Mouse (Mus musculus): ENCODE measurements at regions not wholly inside any gene's neighbourhood (a gene's known extent, or its start where the extent isn't known, plus 50 kb on each side); places are given as distances from the start of the nearest gene placed in this dataset.

- no peaks in the 10 kb centered on the region for H3K36me3 ChIP-seq (ENCODE audit: control insufficient read depth in 1 of 2, insufficient read depth in 2 of 2, low read length in 2 of 2)
- no peaks in the 10 kb centered on the region for H3K9me3 ChIP-seq (replicated peaks; ENCODE audit: insufficient read depth, low read length)
- TF ChIP-seq POLR2AphosphoS2 (IDR thresholded peaks at IDR 0.05; ENCODE audit: low read length) (no peak), RCOR1 (IDR thresholded peaks at IDR 0.05; ENCODE audit: low read depth, low read length) (no peak), MAZ (IDR thresholded peaks at IDR 0.05; ENCODE audit: low read depth, low read length) (no peak), JUND (IDR thresholded peaks at IDR 0.05; ENCODE audit: low read depth, low read length) (no peak), CHD2 (IDR thresholded peaks at IDR 0.05; ENCODE audit: low read length) (no peak), SIN3A (IDR thresholded peaks at IDR 0.05; ENCODE audit: low read length) (no peak), MYB (IDR thresholded peaks at IDR 0.05; ENCODE audit: low read depth, low read length) (no peak), ZC3H11A (IDR thresholded peaks at IDR 0.05; ENCODE audit: low read depth, low read length) (no peak), MYC (IDR thresholded peaks at IDR 0.05; ENCODE audit: low read depth, low read length) (no peak), MAFK (IDR thresholded peaks at IDR 0.05; ENCODE audit: borderline replicate concordance, low read depth, low read length) (no peak), MAX (IDR thresholded peaks at IDR 0.05; ENCODE audit: low read length) (no peak), POLR2AphosphoS5 (IDR thresholded peaks at IDR 0.05; ENCODE audit: borderline replicate concordance, low read depth, low read length) (no peak)
- no peaks in the 10 kb centered on the region for H3K27me3 ChIP-seq (ENCODE audit: control insufficient read depth in 1 of 2, insufficient read depth in 2 of 2, low read length in 2 of 2)
- no peak overlapping the region for H3K9ac ChIP-seq (ENCODE audit: control insufficient read depth, low read depth, low read length, poor library complexity, severe bottlenecking)
- H3K4me3 ChIP-seq (ENCODE audit: control insufficient read depth in 1 of 2, insufficient read depth in 1 of 2, low read depth in 2 of 2, low read length in 2 of 2): no peak overlapping the region
- H3K4me1 ChIP-seq (ENCODE audit: control insufficient read depth in 1 of 2, insufficient read depth in 2 of 2, low read length in 2 of 2): no peaks in the 10 kb centered on the region
- H3K27ac ChIP-seq (ENCODE audit: control insufficient read depth, low read depth, low read length): no peak overlapping the region
- no peak for DNase-seq (ENCODE audit: low read depth, low spot score)
- H3K79me2 ChIP-seq (ENCODE audit: control insufficient read depth, insufficient read depth, low read length, poor library complexity): no peaks in the 10 kb centered on the region
Measured at GRCm38 (mm10) chr8:100292588-100292987, 876.3 kb upstream of the Cdh8 start.

GRCm38 (mm10) chr8:100291981-100292380 is 875.7 kb upstream of the Cdh8 start:
- Histone ChIP-seq H3K27me3 (ENCODE audit: control insufficient read depth in 1 of 2, insufficient read depth in 2 of 2, low read length in 2 of 2) (no peaks in the 10 kb centered on the region), H3K9me3 (replicated peaks; ENCODE audit: insufficient read depth, low read length) (no peaks in the 10 kb centered on the region), H3K4me3 (ENCODE audit: control insufficient read depth in 1 of 2, insufficient read depth in 1 of 2, low read depth in 2 of 2, low read length in 2 of 2) (no peak overlapping the region), H3K36me3 (ENCODE audit: control insufficient read depth in 1 of 2, insufficient read depth in 2 of 2, low read length in 2 of 2) (no peaks in the 10 kb centered on the region), H3K27ac (ENCODE audit: control insufficient read depth, low read depth, low read length) (no peak overlapping the region), H3K4me1 (ENCODE audit: control insufficient read depth in 1 of 2, insufficient read depth in 2 of 2, low read length in 2 of 2) (no peaks in the 10 kb centered on the region), H3K79me2 (ENCODE audit: control insufficient read depth, insufficient read depth, low read length, poor library complexity) (no peaks in the 10 kb centered on the region), H3K9ac (ENCODE audit: control insufficient read depth, low read depth, low read length, poor library complexity, severe bottlenecking) (no peak overlapping the region)
- TF ChIP-seq MAZ (IDR thresholded peaks at IDR 0.05; ENCODE audit: low read depth, low read length): no peak
- no peak for TF ChIP-seq USF1 (IDR thresholded peaks at IDR 0.05; ENCODE audit: low read depth, low read length)
- TF ChIP-seq RAD21 (IDR thresholded peaks at IDR 0.05; ENCODE audit: low read depth, low read length): no peak
- TF ChIP-seq EP300 (IDR thresholded peaks at IDR 0.05; ENCODE audit: low read depth in 1 of 2, low read length in 2 of 2): no peak
- TF ChIP-seq ZNF384 (IDR thresholded peaks at IDR 0.05; ENCODE audit: low read depth, low read length): no peak
- no peak for TF ChIP-seq TBP (IDR thresholded peaks at IDR 0.05; ENCODE audit: low read depth, low read length)
- no peak for TF ChIP-seq BHLHE40 (IDR thresholded peaks at IDR 0.05; ENCODE audit: borderline replicate concordance, low read depth, low read length)
- TF ChIP-seq MAX (IDR thresholded peaks at IDR 0.05; ENCODE audit: low read length): no peak
- TF ChIP-seq E2F4 (IDR thresholded peaks at IDR 0.05; ENCODE audit: borderline replicate concordance, low read depth, low read length): no peak
- TF ChIP-seq CHD2 (IDR thresholded peaks at IDR 0.05; ENCODE audit: low read length): no peak
- no peak for TF ChIP-seq JUND (IDR thresholded peaks at IDR 0.05; ENCODE audit: low read depth, low read length)
- TF ChIP-seq KAT2A (conservative IDR thresholded peaks at IDR 0.05; ENCODE audit: low read depth, low read length): no peak
- TF ChIP-seq CTCF (IDR thresholded peaks at IDR 0.05 in 2 of 3, conservative IDR thresholded peaks at IDR 0.05 in 1 of 3; ENCODE audit: control insufficient read depth in 1 of 3, insufficient read depth in 1 of 3, low read depth in 2 of 3, low read length in 3 of 3, poor library complexity in 1 of 3, severe bottlenecking in 1 of 3): no peak
- TF ChIP-seq ETS1 (IDR thresholded peaks at IDR 0.05; ENCODE audit: low read depth, low read length): no peak
- no peak for TF ChIP-seq TAL1 (IDR thresholded peaks at IDR 0.05; ENCODE audit: low read length)
- no peak for TF ChIP-seq ZMIZ1 (IDR thresholded peaks at IDR 0.05; ENCODE audit: low read depth, low read length)
- no peak for TF ChIP-seq ZC3H11A (IDR thresholded peaks at IDR 0.05; ENCODE audit: low read depth, low read length)
- DNase-seq (ENCODE audit: low read depth, low spot score): no peak

Measured in MEL (cell line).